Mouse (Mus musculus): ENCODE measurements around the gene Slc39a1. TPM values are rescaled to one million over a fixed set of nuclear protein-coding genes. Genes with fewer than 3 reads are reported as not detected.

The Slc39a1 gene
- 3.4 TPM for polyA plus RNA-seq (2017; shearing (Covaris generic))

DNA sequence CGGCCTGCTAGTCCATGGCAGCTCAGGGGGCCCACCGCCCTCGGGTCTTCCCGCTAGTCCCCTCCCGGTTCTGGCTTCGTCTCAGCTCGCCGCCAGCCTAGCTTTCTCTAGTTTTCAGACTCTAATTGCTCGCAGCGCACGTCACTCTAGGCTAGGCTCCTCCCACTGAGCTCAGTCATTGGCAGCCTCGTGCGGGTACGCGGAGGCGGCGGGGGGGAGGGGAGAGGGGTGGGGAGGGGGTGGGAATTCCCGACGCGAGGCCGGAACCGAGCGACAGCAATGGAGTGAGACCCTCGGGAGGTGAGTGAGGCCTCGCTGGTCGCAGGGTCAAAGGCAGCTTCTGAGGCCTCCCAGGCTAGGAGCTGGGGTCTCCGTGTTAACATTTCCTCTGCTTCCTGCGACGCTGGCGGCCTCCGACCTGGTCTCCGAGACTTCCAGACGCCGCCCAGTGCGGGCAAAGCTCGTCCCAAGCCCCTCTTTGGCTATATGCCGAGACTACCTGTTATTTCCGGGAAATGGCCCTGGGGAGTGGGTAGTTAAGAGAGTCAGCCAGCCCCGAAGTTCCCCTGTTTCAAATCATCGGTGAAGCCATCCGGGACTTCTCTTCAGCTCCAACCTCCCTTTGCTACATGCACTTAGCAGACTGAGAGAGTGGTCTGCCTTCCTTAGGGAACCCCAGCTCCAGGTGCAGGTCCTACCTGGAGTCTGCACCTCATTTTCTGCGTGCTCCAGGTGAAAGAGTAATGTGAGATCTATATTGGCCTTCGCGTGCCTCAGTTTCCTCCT is at the start of gene Slc39a1:
Slc39a1 (plus strand) TSS at position 213 of the 786 bp plus-strand sequence.

DNA sequence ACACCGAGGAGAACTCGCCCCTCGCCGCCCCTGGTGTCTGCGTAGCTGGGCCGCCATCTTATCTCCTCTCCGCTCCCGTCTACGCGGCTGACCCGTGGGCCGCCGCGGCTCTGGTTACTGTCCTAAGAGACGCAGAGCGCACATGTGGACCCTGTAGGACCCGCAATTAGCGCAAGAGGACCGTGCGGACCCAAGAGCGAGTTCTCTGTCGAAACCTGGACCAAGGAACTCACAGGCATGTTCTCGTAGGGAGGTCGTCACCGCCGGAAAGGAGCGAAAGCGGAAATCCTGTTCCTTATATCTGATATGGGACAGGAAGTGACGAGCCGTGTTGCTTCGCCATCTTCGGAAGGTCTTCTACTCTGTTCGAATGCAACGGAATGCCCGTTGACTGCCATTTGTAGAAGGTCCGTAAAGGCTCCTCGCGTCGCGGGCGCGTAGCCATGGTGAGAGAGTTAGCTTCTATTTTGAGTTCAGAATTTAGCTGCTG is 34.5 kb upstream of the Slc39a1 start, which contains the start of the genes Rps27 and Rab13:
Rps27 (minus strand) TSS at position 275 of the 490 bp plus-strand sequence.
Rab13 (plus strand) TSS at position 319 of the 490 bp plus-strand sequence.

DNA sequence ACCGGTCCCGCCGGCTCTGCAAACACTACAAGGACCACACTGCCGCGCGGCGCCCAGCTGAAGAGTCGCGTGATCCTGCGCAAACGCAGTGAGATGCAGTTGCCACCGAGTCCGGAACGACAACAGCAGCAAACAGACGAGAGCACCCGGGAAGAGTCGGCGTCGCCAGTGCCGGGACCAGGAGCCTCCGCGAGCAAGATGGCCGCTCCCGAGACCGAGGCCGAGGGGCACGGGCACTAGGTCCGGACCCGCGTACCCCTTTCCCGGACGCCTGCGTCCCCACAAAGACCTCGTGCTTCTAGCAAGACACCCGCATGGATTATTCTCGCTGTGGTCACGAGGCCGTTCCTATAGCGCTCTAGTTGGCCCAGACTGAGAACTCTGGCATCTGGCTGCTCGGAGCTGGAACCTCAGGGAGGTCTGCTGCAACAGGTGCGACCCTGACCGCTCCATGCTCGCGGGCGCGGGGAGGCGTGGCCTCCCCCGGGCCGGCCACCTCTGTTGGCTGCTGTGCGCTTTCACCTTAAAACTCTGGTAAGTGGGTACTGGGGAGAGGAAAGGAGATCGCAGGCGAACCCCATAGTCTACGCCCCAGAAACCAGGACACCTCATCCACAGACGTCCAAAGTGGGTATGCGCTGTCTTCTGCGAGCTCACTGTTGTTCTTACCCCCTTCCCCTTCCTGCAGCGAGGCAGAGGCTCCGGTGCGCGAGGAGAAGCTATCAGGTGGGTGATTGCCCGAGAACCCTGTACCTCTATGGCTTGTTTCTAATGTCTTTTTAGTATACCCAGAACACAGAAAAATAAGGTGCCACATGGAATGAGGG is 16.3 kb upstream of the Slc39a1 start, which contains the start of gene Jtb:
Jtb (plus strand) TSS at position 91 of the 827 bp plus-strand sequence.

DNA sequence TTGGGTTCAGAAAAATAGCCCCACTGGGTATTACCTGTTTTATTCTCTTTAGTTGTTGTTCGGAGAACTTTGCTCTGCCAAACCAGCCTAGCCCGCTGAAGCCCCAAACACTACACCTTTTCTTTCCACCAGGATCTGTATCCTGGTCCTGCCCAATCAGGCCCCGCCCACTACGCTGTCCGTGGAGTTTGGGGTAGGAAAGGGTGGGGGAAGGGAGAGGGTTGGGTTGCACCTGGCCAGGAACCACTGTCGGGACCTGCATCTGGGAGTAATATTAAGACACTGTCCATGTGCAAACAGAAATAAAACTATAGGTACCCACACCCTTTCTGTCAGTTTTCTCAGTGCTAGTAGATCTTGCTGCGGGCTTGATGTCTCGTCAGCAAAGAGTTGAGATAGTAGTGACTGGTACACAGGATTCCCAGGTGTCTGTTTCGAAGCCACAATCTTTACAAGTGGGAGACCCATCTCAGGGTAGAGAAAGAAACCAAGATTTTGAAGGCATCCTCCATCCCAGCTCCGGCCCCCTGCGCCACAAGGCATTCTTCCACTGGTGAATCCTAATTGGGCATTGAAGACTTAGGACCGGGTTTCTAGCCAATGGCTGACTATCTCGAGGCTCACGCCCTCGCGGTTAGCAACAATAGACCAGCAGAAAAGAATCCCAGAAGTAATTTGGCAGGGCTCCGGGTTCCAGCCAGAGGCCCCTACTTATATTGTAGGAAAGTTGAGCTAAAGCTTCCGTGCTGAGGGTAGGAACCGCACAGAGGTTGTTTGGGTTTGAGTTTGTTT is 4.8 kb upstream of the Slc39a1 start, which contains the start of gene Creb3l4:
Creb3l4 (minus strand) TSS at position 529 of the 792 bp plus-strand sequence.

DNA sequence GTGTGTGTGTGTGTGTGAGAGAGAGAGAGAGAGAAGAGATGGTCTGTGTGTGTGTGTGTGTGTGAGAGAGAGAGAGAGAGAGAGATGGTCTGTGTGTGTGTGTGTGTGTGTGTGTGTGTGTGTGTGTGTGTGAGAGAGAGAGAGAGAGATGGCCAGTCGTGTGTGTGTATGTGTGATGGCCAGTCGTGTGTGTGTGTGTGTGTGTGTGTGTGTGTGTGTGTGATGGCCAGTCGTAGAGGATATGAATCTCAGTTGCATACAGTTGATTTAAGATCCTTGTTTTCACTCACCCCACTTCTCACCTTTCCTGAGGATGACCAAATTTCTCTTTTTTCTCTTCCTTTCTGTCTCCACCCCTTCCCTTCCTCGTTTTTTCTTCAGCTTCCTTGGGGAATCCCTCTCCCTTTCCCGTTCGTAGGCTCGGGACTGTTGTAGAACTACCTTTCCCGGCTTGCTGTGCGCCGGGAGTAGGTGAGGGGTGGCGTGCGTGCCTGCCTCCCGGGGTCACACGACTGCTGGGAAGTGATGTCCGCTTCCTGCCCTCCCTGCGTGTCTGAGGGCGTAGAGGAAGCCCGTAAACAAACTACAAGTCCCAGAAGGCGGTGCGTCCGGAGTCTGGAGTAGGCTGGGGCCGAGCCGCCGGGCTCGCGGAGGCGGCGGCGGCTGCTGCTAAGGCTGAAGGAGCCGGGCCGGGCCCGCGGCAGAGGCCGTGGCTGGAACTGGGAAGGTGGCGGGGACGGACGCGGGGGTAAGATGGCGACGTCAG is 5.9 kb downstream of the Slc39a1 start, which contains the start of gene Crtc2:
Crtc2 (plus strand) TSS at position 511 of the 766 bp plus-strand sequence.

DNA sequence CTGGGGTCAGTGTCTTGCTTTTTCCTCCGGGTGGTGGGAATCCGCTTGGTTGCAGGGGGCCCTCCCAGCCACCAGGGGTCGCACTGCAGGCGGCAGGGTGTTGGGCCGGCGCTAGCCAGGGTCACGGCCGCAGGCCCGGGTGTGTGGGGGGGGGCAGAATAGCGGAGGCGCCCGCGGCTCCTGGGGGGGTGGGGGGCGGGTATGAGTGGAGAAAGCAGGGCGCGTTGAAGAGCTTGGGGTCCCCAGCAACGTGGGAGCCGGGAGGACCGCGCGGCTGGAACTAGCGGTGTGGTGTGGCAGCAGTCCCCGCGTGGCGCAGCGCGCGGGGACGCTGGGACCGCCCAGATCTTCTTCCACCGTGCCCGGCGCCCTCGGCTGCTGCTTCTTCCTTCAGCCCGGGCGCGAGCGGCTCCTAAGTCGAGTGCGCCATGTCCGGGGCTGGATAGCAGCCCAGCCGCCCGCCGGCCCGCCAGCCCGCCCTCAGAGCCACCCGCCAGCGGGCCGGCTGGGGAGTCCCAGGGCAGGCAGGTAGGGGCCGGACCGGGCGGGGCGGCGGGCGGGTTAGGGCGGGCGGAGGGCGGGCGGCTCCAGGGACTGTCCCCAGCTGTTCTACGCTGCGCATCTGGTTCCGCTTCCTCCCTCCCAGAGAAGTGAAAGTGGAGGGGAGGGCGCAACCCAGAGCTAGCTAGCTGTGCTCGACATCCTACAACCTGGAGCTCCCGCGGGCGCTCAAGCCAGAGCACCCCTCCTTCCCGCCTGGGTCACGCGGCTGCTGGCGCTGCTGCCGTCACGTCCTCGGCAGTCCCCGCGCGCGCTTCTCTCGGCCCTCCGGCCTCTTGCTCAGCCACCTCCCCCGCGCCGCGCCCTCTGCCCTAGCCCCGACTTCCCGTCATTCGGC is 17.3 kb downstream of the Slc39a1 start, which contains the start of gene Dennd4b:
Dennd4b (plus strand) TSS at position 152 of the 898 bp plus-strand sequence.

DNA sequence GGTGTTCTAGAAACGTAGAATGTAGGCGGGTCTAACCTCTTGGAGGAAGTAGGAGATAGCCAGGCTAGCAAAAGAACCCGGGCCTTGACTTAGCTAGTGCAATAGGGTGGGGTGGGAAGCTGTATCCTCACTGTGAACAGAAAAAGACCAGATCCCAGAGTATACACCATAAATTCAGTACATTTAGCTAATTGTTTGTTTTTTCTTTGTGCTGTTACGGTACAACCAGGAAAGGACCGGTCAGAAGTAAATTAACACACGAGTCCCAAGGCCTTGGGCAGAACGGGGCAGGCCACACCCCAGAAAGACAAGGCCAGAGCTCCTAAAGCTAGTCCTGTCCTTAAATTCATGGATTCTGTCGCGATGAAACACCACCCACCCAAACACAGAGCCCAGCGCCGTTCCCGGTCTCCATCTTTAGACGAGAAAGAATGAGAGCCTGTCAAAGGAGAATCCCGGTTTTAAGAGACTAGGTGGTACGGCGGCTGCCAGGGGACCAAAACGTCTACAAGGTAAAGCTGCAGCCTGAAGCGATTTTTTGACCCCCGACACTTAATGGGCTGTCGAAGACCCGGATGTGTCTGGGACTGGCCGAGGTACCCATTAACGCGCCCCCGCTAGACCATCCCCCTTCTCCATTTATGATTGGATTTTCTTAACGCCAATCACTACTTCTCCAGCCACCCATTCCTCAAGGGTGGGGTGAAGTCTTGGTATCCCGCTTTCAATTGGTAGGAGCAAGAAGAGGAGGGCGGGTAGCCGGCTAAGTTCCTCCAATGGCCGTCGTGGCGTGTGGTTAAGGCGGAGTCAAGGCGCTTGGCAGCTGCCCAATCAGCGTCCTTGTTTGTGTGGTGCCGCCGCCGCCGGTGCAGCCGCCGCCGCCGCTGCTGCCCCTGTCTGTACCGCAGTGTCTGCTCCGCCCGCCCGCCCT is 44.6 kb downstream of the Slc39a1 start, which contains the start of gene Gatad2b:
Gatad2b (plus strand) TSS at position 834 of the 931 bp plus-strand sequence.

Other genes with a start within 250 kb of the Slc39a1 start
- gene Hax1, start 249.4 kb upstream of the Slc39a1 start, polyA plus RNA-seq (2017; shearing (Covaris generic)) = 116 TPM
- 166 TPM for gene 4933434E20Rik, start 196.5 kb upstream of the Slc39a1 start, polyA plus RNA-seq (2017; shearing (Covaris generic))
- gene Ubap2l, start 195.5 kb upstream of the Slc39a1 start, polyA plus RNA-seq (2017; shearing (Covaris generic)) = 273 TPM
- gene Tpm3, start 175.5 kb upstream of the Slc39a1 start, polyA plus RNA-seq (2017; shearing (Covaris generic)) = 1,000 TPM
- gene Nup210l, start 144.0 kb upstream of the Slc39a1 start, polyA plus RNA-seq (2017; shearing (Covaris generic)) = 0.63 TPM
- gene Rps27, start 34.5 kb upstream of the Slc39a1 start, polyA plus RNA-seq (2017; shearing (Covaris generic)) = 2,655 TPM
- not detected for gene Rab13, start 34.5 kb upstream of the Slc39a1 start, polyA plus RNA-seq (2017; shearing (Covaris generic))
- gene Jtb, start 16.6 kb upstream of the Slc39a1 start, polyA plus RNA-seq (2017; shearing (Covaris generic)) = 194 TPM
- not detected for gene Creb3l4, start 4.7 kb upstream of the Slc39a1 start, polyA plus RNA-seq (2017; shearing (Covaris generic))
- gene Crtc2, start 6.0 kb downstream of the Slc39a1 start, polyA plus RNA-seq (2017; shearing (Covaris generic)) = 114 TPM
- gene Dennd4b, start 17.0 kb downstream of the Slc39a1 start, polyA plus RNA-seq (2017; shearing (Covaris generic)) = 65.5 TPM
- 13.3 TPM for gene Gatad2b, start 45.0 kb downstream of the Slc39a1 start, polyA plus RNA-seq (2017; shearing (Covaris generic))
- 0.24 TPM for gene Slc27a3, start 141.8 kb downstream of the Slc39a1 start, polyA plus RNA-seq (2017; shearing (Covaris generic))
- gene Ints3, start 185.4 kb downstream of the Slc39a1 start, polyA plus RNA-seq (2017; shearing (Covaris generic)) = 43.9 TPM
- not detected for gene Npr1, start 217.7 kb downstream of the Slc39a1 start, polyA plus RNA-seq (2017; shearing (Covaris generic))
- gene Ilf2, start 228.0 kb downstream of the Slc39a1 start, polyA plus RNA-seq (2017; shearing (Covaris generic)) = 116 TPM
- gene Snapin, start 242.9 kb downstream of the Slc39a1 start, polyA plus RNA-seq (2017; shearing (Covaris generic)) = 132 TPM

Measured in inflammation-experienced regulatory T-cells, adult 16 weeks (primary cell).